Mouse (Mus musculus): ENCODE measurements around the gene Egfl6.
A peak's percentile ranks its signal among the peaks of the same experiment; 100 is the strongest.
"Not testable (repeated sequence)": the region's sequence is repeated elsewhere in the genome, so short reads cannot be mapped to it uniquely, and the experiment has no call there.

Gene Egfl6

DNA sequence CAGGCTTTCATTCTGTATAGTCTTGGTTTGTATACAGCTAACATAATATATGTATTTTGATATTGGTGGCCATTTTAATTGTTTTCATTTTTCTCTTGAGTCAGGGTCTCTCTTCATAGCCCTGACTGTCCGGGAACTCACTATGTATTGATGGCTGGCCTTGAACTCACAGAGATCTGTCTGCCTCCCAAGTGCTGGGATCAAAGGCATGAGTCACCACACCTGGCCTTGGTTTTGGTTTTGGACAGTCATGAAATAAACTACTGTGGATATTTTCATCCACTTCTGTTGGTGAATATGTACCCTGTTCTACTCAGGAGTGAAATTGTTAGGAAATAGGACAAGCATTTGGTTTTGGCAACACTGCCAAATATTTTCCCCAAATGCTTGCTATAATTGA is 68.9 kb downstream of the Egfl6 start:
- no peak for DNase-seq (ENCODE audit: low read depth, low spot score)

DNA sequence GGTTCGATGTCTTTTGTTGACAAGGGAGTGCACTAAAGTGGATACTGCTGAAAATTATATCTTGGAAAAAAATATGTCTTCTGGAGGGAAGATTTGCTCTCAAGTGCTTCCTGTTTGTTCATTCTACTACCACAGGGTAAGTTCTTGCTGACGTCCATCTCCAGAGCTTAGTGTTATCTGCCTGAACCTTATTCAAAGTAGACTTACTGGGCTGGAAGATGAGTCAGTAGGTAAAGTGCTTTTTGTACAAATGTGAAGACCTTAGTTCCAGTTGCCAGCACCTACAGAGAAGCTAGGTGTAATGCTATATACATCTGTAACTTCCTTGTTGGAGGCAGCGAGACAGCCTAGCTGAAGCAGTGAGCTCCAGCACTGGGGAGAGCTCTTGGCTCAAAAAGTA is 69.6 kb downstream of the Egfl6 start:
- DNase-seq (ENCODE audit: low read depth, low spot score): no peak

DNA sequence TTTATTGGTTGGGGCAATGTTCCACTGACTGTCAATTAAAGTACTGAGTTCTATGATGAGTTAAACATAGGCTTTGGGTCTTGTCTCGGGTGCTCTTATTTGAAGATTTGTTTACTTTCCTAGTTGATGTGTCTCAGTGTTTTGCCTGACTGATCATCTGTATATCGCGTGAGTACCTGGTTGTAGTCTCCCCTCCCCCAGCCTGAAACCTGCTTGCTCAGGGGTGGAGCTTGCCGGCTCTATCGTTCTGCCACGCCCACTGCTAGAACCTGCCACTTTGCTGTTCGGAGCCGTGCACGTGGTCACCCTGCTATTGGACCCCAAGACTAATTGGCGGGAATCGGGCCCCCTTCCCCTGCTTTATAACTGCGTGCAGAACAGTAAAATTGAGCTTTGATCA is 71.5 kb downstream of the Egfl6 start:
- DNase-seq (ENCODE audit: low read depth, low spot score): not testable (repeated sequence)

DNA sequence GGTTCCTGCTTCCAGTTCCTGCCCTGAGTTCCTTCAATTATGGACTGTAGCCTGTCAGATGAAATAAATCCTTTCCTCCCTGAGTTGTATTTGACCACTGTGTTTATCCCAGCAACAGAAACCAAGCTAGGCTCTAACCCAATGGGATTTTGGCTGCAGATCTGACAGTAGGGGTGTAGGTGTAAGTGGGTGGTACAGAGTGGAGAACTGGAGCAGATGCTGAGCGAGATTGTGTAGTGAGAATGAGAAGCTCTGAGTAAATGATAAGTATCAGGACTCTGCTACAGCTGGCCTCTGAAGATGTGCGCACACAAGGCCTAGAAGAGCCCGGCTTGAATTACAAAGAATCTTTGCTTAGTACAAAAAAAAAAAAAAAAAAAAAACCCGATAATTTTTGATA is 73.4 kb downstream of the Egfl6 start:
- DNase-seq (ENCODE audit: low read depth, low spot score): no peak

DNA sequence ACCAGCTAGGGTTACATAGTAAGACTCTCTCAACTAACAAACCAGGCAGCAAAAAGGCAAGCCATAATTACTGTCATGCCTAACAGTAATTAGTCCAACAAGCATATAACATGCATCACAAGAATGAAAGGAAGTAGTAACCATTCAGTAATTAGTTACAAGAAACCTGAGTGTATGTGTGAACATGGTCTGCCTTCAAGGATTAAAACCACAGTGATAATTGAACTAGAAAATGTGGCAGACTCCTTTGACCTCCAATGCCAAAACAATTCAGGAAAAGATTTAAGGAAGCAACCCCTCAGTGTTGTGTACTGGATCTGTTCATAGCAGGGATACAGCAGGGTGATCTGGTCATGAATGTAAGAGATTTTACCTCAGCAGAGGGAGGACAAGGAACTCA is 74.4 kb downstream of the Egfl6 start:
- DNase-seq (ENCODE audit: low read depth, low spot score): peak; percentile 14

DNA sequence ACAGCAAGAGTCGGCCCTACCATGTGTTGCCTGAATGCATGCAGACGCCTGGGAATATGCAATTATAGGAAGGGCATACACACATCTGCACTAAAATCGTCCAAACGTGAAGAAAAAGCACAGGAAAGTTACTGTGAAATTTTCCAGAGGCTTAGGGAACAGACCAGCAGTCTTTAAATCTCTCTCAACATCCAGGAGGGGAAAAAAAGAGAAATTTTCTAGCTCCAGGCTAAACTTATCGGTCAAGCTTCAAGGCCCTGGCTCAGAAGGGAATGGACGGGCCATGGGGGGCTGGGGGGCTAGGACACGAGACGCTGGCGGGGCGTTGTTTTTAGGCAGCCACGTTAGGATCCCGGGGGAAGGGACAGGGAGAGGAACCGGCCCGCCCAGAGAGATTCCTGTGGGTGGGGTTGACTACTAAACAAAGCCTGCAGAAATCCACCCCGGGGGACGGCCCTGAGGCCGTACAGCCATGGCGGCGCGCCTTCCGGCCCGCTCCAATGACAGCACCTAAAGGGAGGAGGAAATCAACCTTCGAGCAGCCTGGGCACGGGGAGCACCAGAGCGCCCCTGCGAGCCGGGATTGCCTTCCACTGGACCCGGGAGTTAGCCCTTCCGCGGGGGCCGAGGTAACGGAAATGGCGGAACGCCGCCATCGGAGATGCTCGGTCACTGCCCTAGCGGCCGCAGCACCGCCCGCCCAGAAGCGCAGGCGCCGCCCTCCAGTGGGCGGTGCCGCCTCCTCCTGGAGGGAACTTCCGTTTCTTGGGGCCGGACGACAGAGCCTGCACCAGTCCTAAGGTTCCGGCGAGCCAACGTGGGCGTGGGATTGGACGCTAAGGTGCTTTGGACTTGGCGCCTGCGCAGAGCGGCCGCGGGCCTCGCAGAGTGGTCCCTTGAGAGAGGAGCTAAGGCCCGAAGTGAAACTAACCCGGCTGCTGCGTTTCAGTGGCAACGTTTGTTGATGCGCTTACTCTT is 75.5 kb downstream of the Egfl6 start:
- DNase-seq (ENCODE audit: low read depth, low spot score): peak; percentile 97

DNA sequence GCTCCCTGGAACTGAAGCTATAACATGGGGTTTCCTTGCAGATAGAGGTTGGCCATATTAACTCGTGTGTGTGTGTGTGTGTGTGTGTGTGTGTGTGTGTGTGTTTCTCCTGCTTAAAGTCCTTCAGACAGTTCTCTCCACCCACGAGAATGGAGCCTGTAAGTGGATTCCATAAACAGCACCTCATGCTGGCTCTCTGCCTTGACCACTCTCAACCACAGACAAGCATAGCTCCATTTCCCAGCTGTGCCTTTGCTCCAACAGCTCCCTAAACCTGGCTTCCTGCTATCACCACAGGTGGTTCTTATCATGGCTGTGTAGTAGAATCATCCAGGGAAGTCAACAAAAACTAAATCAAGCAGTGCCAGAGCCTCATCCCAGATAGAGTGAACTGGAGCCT is 81.1 kb downstream of the Egfl6 start:
- DNase-seq (ENCODE audit: low read depth, low spot score): peak; percentile 91

DNA sequence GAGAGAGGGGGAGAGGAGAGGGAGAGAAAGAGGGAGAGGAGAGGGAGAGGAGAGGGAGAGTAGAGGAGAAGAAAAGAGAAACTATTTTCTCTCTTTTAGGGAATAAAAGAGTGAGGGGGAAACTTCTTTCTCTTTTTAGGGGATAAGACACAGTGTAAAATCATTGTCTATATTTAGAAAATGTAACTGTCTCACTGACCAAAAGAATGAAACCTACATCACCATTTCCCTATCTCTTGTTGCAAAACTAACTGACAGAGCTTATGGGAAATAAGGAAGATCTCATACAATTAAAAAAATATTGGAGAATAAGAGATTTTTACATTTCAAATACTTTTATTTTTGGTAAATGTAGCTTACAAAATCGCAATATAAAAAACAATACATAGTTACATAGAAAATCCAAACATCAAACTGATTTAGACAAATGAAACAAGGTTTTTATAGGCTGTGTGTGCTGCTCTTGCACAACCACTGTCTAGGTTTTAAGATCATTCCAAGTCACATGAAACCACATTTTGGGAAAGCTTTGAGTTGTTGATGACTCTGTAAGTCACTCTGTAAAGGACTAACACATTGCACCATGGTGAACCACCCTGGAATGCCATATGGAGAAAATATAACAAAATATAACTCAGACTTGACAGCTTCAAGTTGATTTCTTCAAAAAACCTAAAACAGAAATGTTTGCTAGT is 85.9 kb downstream of the Egfl6 start:
- peak; percentile 57 for DNase-seq (ENCODE audit: low read depth, low spot score)

DNA sequence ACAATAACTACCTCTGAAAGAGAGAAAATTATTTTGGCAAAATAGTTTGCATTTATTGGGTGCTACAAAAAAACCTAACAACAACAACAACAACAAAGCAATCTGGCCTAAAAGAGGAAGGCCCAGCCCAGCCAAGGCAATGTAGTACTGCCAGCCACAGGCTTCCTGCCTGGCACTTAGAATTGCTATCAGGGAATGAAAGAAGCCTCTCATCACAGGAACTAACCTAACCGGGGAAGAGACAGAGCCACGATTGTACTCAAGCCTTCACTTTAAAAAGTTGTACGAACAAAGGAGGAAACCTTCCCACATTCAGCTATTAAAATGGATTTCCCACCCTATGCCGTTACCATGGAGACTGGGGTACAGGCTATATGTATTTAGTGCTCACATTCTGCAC is 87.7 kb downstream of the Egfl6 start:
- DNase-seq (ENCODE audit: low read depth, low spot score): no peak

DNA sequence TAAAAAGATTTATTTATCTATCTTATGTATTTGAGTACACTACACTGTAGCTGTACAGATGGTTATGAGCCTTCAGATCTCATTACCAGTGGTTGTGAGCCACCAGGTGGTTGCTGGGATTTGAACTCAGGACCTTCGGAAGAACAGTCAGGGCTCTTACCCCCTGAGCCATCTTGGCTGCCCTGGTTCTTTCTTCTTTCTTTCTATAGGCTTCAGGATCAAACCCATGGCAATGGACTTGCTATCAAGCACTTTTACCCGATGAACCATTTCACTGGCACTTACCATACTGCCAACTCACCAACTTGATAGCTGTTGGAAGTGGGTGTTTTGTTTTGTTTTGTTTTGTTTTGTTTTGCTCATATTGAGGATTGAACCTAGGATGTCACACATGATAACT is 90.5 kb downstream of the Egfl6 start:
- no peak for DNase-seq (ENCODE audit: low read depth, low spot score)

DNA sequence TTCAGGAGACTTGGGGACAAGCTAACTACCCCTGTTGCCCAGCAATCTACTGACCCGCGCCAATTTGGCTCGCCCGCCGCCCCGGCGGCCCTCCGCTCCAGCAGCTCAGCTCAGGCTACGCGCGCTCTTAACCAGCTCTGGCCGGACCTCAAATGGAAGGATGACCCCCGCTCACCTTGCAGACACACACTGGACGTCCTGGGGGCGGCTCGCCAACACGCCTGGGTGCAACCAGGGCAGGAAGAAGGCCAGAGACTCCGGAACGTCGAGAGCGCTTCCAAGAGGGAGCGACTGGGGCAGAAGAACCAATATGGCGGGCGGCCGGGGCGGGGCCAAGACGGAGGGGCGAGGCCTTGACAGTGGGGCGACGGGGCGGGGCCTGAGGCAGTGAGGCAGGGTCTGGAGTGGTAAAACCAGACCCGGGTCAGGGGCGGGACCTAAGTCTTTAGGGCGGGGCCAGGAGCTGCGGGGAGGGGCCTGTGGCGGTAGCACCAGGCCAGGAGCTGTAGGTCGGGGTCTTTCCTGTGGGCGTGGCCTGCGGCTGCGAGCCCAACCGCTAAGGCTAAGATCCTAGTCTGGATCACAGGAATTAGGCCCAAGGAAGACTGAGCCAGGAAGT is 106.0 kb downstream of the Egfl6 start, which contains the start of gene Rab9:
Gene Rab9, minus strand, starts transcription at position 503 of the 619 bp plus-strand sequence.
- peak; percentile 91 for DNase-seq (ENCODE audit: low read depth, low spot score)

DNA sequence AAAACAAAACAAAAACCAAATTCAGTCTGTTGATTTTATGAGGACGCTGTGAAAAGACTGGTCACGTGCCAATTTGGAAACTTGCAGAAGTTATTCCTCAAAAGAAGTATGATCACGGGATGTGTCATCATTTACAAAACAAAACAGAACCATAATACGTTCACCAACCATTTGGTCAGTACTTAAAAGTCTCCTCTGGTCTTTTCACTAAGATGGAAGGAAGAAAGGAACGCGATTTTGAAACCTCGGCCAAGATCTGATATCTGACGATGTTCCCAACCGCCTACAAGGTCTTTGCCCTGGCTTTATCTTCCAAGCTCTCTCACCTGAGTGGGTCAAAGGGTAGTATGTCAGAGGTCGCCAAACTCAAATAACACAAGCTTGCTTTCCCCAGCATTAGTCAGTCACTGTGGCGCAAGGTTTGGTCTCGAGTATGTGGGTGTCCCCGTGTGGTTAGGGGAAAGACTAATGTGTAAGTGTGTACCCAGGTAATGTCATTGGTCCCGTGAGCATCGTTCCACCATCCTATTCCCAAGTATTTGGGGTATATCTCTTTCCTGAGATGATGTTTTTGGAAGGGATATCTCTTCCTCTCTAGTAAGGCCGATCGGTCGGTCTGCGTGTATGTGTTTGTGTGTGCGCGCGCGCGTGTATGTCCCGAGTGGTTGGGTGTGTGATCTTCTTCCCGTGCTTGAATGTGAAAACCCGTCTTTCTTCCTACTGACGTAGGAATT is 106.7 kb downstream of the Egfl6 start:
- peak; percentile 54 for DNase-seq (ENCODE audit: low read depth, low spot score)

DNA sequence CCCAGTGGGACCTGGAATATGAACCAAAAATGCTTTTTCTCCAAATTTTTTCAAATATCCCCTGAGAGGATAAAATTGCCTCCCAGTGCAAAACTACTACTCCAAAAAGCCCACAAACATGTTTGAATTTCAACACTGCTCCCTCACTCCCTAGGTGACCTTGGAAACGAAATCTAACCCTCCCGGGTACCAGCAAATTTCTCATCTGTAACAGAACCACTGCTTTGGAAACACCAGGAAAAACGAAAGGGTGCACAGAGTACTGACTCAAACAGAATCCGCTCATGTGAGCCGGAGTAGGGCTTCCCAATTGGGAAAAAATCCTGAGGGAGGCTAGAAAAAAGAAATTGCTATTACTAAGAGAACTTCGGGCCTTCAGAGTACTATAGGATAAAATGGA is 108.1 kb downstream of the Egfl6 start:
- DNase-seq (ENCODE audit: low read depth, low spot score): no peak

All from 3T3-L1 (cell line).